Mouse (Mus musculus) mesoderm, embryonic 11.5 days (tissue): Measurements from ENCODE around the gene Tsc22d3.
"Not testable (repeated sequence)": the region's sequence is repeated elsewhere in the genome, so short reads cannot be mapped to it uniquely, and the experiment has no call there.

Experiments used
- DNase-seq: peaks from one replicate; pipeline ENCODE4 v3.0.0-alpha.2; 2012; ENCODE audit warnings: low read depth, low spot score

The Tsc22d3 gene

GRCm38 (mm10) chrX:140529074-140529561, 71.3 kb downstream of the Tsc22d3 start:
- no peak for DNase-seq

GRCm38 (mm10) chrX:140527231-140527630, 73.2 kb downstream of the Tsc22d3 start:
- DNase-seq = no peak

GRCm38 (mm10) chrX:140526253-140526618, 74.2 kb downstream of the Tsc22d3 start:
- DNase-seq = no peak

GRCm38 (mm10) chrX:140525604-140526252, 74.7 kb downstream of the Tsc22d3 start:
- DNase-seq = no peak

- no peak for DNase-seq
Observed at GRCm38 (mm10) chrX:140524231-140524630, 76.2 kb downstream of the Tsc22d3 start.

- DNase-seq = no peak
Observed at GRCm38 (mm10) chrX:140522071-140522765, 78.2 kb downstream of the Tsc22d3 start.

GRCm38 (mm10) chrX:140520146-140521102, 80.0 kb downstream of the Tsc22d3 start:
- peak; percentile 77 for DNase-seq

GRCm38 (mm10) chrX:140518351-140518750, 82.1 kb downstream of the Tsc22d3 start:
- DNase-seq = no peak

- DNase-seq = no peak
Observed at GRCm38 (mm10) chrX:140513379-140513778, 87.1 kb downstream of the Tsc22d3 start.

GRCm38 (mm10) chrX:140511687-140512651, 88.5 kb downstream of the Tsc22d3 start:
- no peak for DNase-seq

GRCm38 (mm10) chrX:140510696-140511429, 89.6 kb downstream of the Tsc22d3 start:
- DNase-seq = peak; percentile 27

- DNase-seq = no peak
Observed at GRCm38 (mm10) chrX:140509817-140510216, 90.6 kb downstream of the Tsc22d3 start.

- DNase-seq = not testable (repeated sequence)
Observed at GRCm38 (mm10) chrX:140508791-140509190, 91.7 kb downstream of the Tsc22d3 start.

GRCm38 (mm10) chrX:140507377-140507776, 93.1 kb downstream of the Tsc22d3 start:
- DNase-seq = no peak

- no peak for DNase-seq
Observed at GRCm38 (mm10) chrX:140506436-140507180, 93.9 kb downstream of the Tsc22d3 start.

GRCm38 (mm10) chrX:140505497-140506238, 94.8 kb downstream of the Tsc22d3 start:
- no peak for DNase-seq

GRCm38 (mm10) chrX:140503905-140504304, 96.6 kb downstream of the Tsc22d3 start:
- DNase-seq = peak; percentile 69
